Comparison of ENCODE assay signal across 29 mouse cellular contexts in the genomic region with DNA sequence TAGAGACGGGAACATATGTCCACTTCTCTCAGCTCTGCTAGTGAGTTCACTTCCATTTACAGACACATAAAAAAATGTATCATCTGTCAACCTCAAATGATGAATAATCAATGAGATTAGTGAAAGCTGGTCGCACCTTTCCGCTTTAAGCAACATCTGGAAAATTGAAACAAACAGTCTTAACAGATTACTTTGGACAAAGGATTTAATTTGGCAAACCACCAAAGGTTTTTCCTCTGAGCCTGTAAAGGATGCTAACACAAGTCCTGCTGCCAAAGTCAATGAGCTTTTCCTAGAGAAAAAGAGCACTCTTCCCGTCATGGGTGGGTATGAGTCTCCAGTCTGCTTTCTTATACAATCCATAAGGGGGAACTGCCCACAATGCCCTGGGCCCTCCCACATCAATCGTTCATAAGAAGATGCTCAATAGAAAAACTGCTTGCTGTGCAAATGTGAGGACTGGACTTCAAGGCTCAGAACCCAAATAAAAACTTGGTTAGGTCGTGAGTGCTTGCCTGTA. TPM values are rescaled to one million over a fixed set of nuclear protein-coding genes. Genes with fewer than 3 reads are reported as not detected.
A peak's percentile ranks its signal among the peaks of the same experiment; 100 is the strongest.
DNase-seq lines count a peak whose midpoint lies in the region; ATAC-seq and TF ChIP-seq lines count a peak whose summit lies in the region.
"Had no signal": no experiment of that assay in that cellular context is flagged by ENCODE, and none has a peak within 500 bp of the region (broad histone marks: within the 10 kb centered on the region; RNA-seq: fewer than 3 reads in every experiment).

No protein-coding gene starts in this region.

- H3K4me2 ChIP-seq in forebrain, embryonic 15.5 days (replicated peaks): no peak overlapping the region
- H3K4me2 ChIP-seq in forebrain, postnatal 0 days (ENCODE audit: low read depth): no peak overlapping the region
- H3K4me2 ChIP-seq: embryonic facial prominence, embryonic 13.5 days; hindbrain, embryonic 15.5 days; kidney, embryonic 15.5 days; lung, embryonic 15.5 days had no signal

- no peaks in the 10 kb centered on the region for H3K9me3 ChIP-seq in forebrain, embryonic 15.5 days
- H3K9me3 ChIP-seq in forebrain, postnatal 0 days (ENCODE audit: low read length): no peaks in the 10 kb centered on the region
- H3K9me3 ChIP-seq: embryonic facial prominence, embryonic 13.5 days; hindbrain, embryonic 15.5 days; kidney, embryonic 15.5 days; lung, embryonic 15.5 days had no signal

- no peak for ATAC-seq in forebrain, embryonic 15.5 days (replicated peaks)
- ATAC-seq in forebrain, postnatal 0 days: no peak

- no peaks in the 10 kb centered on the region for H3K36me3 ChIP-seq in forebrain, embryonic 15.5 days
- H3K36me3 ChIP-seq in forebrain, postnatal 0 days (ENCODE audit: insufficient read depth): no peaks in the 10 kb centered on the region
- H3K36me3 ChIP-seq: embryonic facial prominence, embryonic 13.5 days; hindbrain, embryonic 15.5 days; kidney, embryonic 15.5 days; lung, embryonic 15.5 days had no signal

- no peak for DNase-seq in forebrain, postnatal 0 days
- DNase-seq in heart, adult 9 months (ENCODE audit: low spot score in 2 of 2): peak; percentile 45 to 73
- DNase-seq in heart, postnatal 36 days: no peak
- DNase-seq in lung, postnatal 36 days: peak; percentile 10
- no peak for DNase-seq in lung, postnatal 4 days
- DNase-seq in retina, embryonic 14.5 days (ENCODE audit: low spot score): peak; percentile 23
- no peak for DNase-seq in MN1 (ENCODE audit: low spot score)
- DNase-seq: adrenal gland, postnatal 14 days; cerebellum, adult 18-20 months; cerebellum, postnatal 10 days; gastrocnemius, adult 2 months; gastrocnemius, postnatal 36 days; kidney, adult 18-20 months; kidney, postnatal 25 days; liver; right cerebral cortex, adult 18-20 months; thymus, adult 18-20 months; thymus, postnatal 25 days had no signal

- H3K27me3 ChIP-seq in forebrain, embryonic 15.5 days: no peaks in the 10 kb centered on the region
- no peaks in the 10 kb centered on the region for H3K27me3 ChIP-seq in forebrain, postnatal 0 days (ENCODE audit: insufficient read depth, low read length)
- H3K27me3 ChIP-seq: embryonic facial prominence, embryonic 13.5 days; hindbrain, embryonic 15.5 days; kidney, embryonic 15.5 days; lung, embryonic 15.5 days had no signal

- no peak overlapping the region for H3K9ac ChIP-seq in forebrain, embryonic 15.5 days (replicated peaks)
- H3K9ac ChIP-seq in forebrain, postnatal 0 days: no peak overlapping the region
- H3K9ac ChIP-seq: embryonic facial prominence, embryonic 13.5 days; hindbrain, embryonic 15.5 days; kidney, embryonic 15.5 days; liver, embryonic 14.5 days; lung, embryonic 15.5 days had no signal

- WGBS in forebrain, embryonic 15.5 days: 34% methylated on average over 6 of the region's 6 CpGs
- WGBS in forebrain, postnatal 0 days: 30% methylated on average over 6 of the region's 6 CpGs

- 0 out of 2 replicates have a peak overlapping the region, but pooled peaks have one; percentile 6 for H3K27ac ChIP-seq in forebrain, embryonic 15.5 days (replicated peaks)
- no peak overlapping the region for H3K27ac ChIP-seq in forebrain, postnatal 0 days (ENCODE audit: low read depth, low read length)
- H3K27ac ChIP-seq: embryonic facial prominence, embryonic 13.5 days; gastrocnemius, adult 2 months; hindbrain, embryonic 15.5 days; kidney, embryonic 15.5 days; liver, embryonic 14.5 days; lung, embryonic 15.5 days; stomach, postnatal 0 days had no signal

- no peak for TF ChIP-seq CTCF in forebrain, postnatal 0 days (IDR thresholded peaks at IDR 0.05; ENCODE audit: low read depth)

- peaks cover 32% of the 10 kb centered on the region for H3K4me1 ChIP-seq in forebrain, embryonic 15.5 days
- H3K4me1 ChIP-seq in forebrain, postnatal 0 days (ENCODE audit: insufficient read depth): peaks cover 9% of the 10 kb centered on the region; the same call in 1 of the 2 replicates
- H3K4me1 ChIP-seq: embryonic facial prominence, embryonic 13.5 days had no signal

- intact Hi-C loops in heart, postnatal 36 days (cut with DNase I): no loop called here

- H3K4me3 ChIP-seq in forebrain, embryonic 15.5 days: no peak overlapping the region
- no peak overlapping the region for H3K4me3 ChIP-seq in forebrain, postnatal 0 days (ENCODE audit: low read depth, low read length)
- H3K4me3 ChIP-seq: embryonic facial prominence, embryonic 13.5 days; gastrocnemius, adult 2 months; hindbrain, embryonic 15.5 days; kidney, embryonic 15.5 days; lung, embryonic 15.5 days had no signal

RNA-seq across cellular contexts. Expression of gene Lrrc9, which starts 2.6 kb away (rescaled TPM):
- polyA plus RNA-seq in forebrain, embryonic 15.5 days (2015; fragmentation: Nextera tagmentation; extraction: Ambion mirVana): 3.3 and 3.9 TPM in 2 replicates
- total RNA-seq in forebrain, postnatal 0 days (2014; rRNA removed): 5.8 and 6.9 TPM in 2 replicates
- polyA plus RNA-seq in forebrain, postnatal 0 days (2015; fragmentation: Nextera tagmentation; extraction: Ambion mirVana): 2.4 and 2.5 TPM in 2 replicates
- under 1 TPM; 0.19 to 0.28 TPM for total RNA-seq in heart, postnatal 36 days (2021)
- total RNA-seq: MEL had no signal
- polyA plus RNA-seq: spleen, adult 2 months had no signal

RNA-seq across cellular contexts. Expression of gene Rtn1, which starts 30.2 kb away (rescaled TPM):
- 2,106 and 2,212 TPM in 2 replicates for polyA plus RNA-seq in forebrain, embryonic 15.5 days (2015; fragmentation: Nextera tagmentation; extraction: Ambion mirVana)
- total RNA-seq in forebrain, postnatal 0 days (2014; rRNA removed): 1,286 and 1,411 TPM in 2 replicates
- 2,997 and 3,605 TPM in 2 replicates for polyA plus RNA-seq in forebrain, postnatal 0 days (2015; fragmentation: Nextera tagmentation; extraction: Ambion mirVana)
- total RNA-seq in heart, postnatal 36 days (2021): 1 to 10 TPM; 3.5 to 4.6 TPM
- total RNA-seq: common myeloid progenitor, adult 5-6 weeks; hematopoietic stem cell, adult 5-6 weeks; MEL had no signal

Comparison
In these comparisons a context has a peak if more than half of its experiments do, and no peak if none do; other contexts are left out.
1. DNase-seq: peak in heart, adult 9 months (2 of 2), lung, postnatal 36 days (single experiment) and retina, embryonic 14.5 days (single experiment); none in forebrain, postnatal 0 days (single experiment), heart, postnatal 36 days (0 of 2), lung, postnatal 4 days (0 of 2) and MN1 (single experiment).
2. RNA of gene Rtn1, which starts 30.2 kb away (total RNA-seq): 1,286 to 1,411 TPM in forebrain, postnatal 0 days; 3.5 to 4.6 TPM in heart, postnatal 36 days; every median in the first group is over 100 times any median in the second.